Mouse (Mus musculus) brain, embryonic 14.5 days (tissue): ENCODE measurements at regions not wholly inside any gene's neighbourhood (a gene's known extent, or its start where the extent isn't known, plus 50 kb on each side); places are given as distances from the start of the nearest gene placed in this dataset.

ENCODE experiments used
- DNase-seq: peaks from one replicate; pipeline ENCODE4 v3.0.0-alpha.2; 2011; ENCODE audit warnings: low read depth
- CTCF ChIP-seq: fragments of 200-500 bp; IDR thresholded peaks from 2 replicates; pipeline ENCODE4 v1.5.1; 2012; ENCODE audit warnings: inconsistent platforms, mild to moderate bottlenecking, moderate library complexity, borderline replicate concordance; ENCODE audit not compliant: insufficient read depth, insufficient read length; ENCODE audit errors: extremely low read depth
- POLR2A ChIP-seq: fragments of 200-500 bp; IDR thresholded peaks from 2 replicates; pipeline ENCODE4 v1.6.1; 2012; ENCODE audit warnings: mild to moderate bottlenecking, inconsistent platforms, borderline replicate concordance; ENCODE audit not compliant: poor library complexity, insufficient read depth, insufficient read length, severe bottlenecking; ENCODE audit errors: extremely low read depth

DNA sequence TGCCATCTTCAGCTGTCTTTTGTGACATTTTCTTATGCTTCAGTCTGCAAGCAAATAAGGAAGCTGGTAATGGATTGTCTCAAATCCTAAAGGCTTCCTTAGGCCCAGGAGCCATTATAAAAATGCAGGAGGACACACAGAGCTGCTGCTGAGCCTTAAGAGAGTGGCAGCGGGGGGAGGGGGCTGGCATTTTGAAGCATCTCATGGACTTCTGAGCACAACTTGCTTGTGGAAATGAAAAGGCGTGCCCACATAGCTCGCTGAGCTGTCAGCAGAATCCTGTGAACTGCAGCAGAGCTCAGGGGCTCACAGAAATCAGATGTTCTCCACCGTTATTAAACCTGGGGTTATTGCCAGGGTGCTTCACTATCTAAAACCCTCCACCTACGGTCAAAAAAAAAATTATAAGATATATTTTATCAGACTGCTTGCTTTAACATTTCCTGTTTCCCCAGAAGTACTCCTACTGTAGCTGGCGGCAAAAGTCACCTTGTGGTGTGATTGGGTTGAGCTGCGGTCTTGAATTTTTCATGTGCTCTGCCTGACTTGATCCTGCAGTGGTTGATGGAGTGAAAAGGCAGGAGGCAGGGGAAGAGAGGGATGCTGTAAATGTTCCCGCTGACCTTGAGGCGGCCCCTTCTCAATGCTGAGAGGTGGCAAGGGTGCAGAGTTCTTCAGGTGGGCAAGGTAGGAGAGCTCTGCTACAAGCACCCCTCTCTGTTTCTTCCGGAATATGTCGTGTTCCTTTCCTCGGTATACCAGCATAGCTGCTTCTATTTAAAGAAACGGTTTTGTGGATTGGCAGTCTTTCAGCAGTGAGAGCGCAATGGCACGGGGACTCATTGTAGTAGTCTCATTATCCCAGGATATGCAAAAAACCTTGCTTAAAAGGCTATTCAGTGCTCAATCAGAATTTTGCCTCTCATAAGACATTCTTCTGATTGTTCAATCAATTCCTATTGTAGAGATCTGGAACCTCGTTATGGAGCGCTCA is 71.4 kb upstream of the Krr1 start:
- TF ChIP-seq CTCF (no peak), POLR2A (no peak)
- peak; percentile 82 for DNase-seq

- peak; percentile 71 for DNase-seq
- TF ChIP-seq CTCF, result no peak
- no peak for TF ChIP-seq POLR2A
Observed at GRCm38 (mm10) chr10:111903956-111904355, 68.5 kb upstream of the Krr1 start.

DNA sequence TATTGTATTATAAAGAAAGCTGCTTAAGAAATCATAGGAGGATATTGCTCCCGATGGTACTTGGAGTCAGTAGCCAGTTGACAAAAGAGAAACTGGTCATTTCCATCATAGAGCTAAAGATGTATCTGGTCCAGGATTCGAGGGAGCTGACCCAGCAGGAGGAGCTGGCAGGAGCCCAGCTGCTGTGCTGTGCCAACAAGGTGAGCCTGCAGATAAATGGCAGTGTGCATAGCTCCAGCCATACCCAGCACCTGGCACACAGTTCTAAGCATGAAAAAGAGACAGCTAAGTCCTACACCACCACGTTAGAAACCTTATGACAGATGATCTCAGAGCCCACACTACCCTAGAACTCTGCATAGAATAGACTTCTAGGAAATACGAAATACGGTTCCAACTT is 64.6 kb upstream of the Krr1 start:
- DNase-seq, result no peak
- TF ChIP-seq POLR2A (no peak), CTCF (no peak)

GRCm38 (mm10) chr10:111912561-111912960 is 59.9 kb upstream of the Krr1 start:
- peak; percentile 56 for DNase-seq
- TF ChIP-seq POLR2A (no peak), CTCF (no peak)

DNA sequence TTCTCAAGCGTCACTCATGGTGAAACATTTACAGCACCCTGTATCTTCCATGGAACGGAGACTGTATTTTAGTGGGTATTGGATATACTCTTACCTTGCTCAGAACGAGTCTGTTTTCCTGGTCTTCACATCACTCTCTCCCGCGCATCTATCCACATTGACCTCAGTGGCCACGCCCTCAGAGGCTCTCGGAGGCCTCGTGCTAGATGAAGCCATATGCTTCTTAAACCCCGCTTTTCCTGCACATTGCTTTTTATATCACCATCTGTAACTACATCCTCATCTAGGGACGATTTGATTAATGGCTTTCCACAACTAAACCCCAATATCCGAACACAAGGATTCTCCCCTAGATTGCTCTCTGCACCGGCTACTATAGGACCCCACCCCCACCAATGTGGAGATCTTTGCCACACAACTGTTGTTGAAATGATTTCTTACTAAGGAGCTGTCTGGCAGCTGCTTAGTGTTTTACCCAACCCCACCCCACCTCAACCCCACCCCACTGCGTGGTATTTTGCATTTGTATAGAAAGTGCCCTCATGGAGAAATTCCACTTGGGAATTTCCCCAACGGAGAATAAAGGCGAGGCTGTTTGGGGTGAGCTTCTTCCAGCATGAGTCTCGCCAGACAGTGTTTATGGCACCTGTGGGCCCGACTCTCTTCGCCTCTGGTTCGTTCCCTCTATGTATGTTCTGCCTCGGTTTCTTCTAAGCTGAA is 59.2 kb upstream of the Krr1 start:
- TF ChIP-seq POLR2A, result no peak
- DNase-seq, result no peak

- no peak for TF ChIP-seq CTCF
- no peak for TF ChIP-seq POLR2A
- DNase-seq, result no peak
Observed at GRCm38 (mm10) chr10:111914231-111914630, 58.2 kb upstream of the Krr1 start.

GRCm38 (mm10) chr10:111918071-111918507 is 54.4 kb upstream of the Krr1 start:
- no peak for TF ChIP-seq POLR2A
- DNase-seq, result peak; percentile 70

DNA sequence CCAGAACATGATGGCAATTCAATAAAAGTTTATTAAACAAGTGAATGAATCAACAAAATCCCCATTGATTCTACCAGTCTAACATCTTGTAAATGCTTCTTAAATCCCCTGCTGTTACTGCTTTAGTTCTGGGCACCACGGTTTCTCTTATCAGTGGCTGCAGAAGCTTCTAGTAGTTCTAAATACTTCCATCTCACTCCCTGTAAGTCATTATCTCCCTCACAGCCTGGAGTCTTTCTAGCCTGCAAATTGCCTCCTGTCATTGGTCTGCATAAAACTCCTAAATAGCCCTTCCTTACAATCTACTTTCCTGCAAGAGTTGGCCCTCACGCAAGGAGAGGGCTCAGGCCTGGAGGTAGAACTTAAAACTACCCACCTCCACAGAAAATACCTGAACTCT is 53.0 kb upstream of the Krr1 start:
- no peak for TF ChIP-seq POLR2A
- no peak for TF ChIP-seq CTCF
- DNase-seq, result no peak

GRCm38 (mm10) chr10:111921492-111921891 is 51.0 kb upstream of the Krr1 start:
- DNase-seq, result no peak
- no peak for TF ChIP-seq CTCF
- TF ChIP-seq POLR2A, result no peak
